Mouse (Mus musculus): ENCODE data around the gene Smtnl1. TPM values are rescaled to one million over a fixed set of nuclear protein-coding genes. Genes with fewer than 3 reads are reported as not detected.

The Smtnl1 gene
- polyA plus RNA-seq, 1 experiment from 2014 or later = 0.29 TPM

DNA sequence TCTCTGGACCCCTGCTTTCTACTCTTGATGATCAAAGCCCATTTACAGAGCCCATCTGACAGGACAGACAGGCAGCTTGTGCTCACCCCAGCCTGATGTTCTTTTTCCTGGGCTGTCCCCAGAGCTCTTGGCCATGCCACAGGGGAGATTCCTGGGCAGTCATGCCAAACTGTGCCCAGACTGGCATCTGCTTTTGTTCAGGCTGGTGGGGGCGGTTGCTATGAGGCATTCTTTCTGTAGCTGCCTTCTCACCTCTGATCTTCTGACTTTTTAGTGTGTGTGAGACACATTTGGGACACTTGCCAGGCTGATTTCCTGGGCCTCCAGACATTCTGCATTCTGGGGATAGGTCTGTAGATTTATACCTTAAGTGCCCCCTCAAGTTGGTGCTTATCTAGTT is 36.1 kb upstream of the Smtnl1 start:
- WGBS = 86% methylated on average over 1 of the region's 1 CpGs
- H3K4me1 ChIP-seq (ENCODE audit: control insufficient read depth, insufficient read depth, low read length) = no peaks in the 10 kb centered on the region

GRCm38 (mm10) chr2:84855732-84856131 is 33.3 kb upstream of the Smtnl1 start:
- no peak for ATAC-seq (ENCODE audit: insufficient read depth, low FRiP score, low TSS enrichment)
- no peak overlapping the region for H3K9ac ChIP-seq (ENCODE audit: low read length)
- H3K36me3 ChIP-seq (ENCODE audit: control insufficient read depth, insufficient read depth, low read length) = no peaks in the 10 kb centered on the region; the same call in none of the 2 replicates
- H3K27me3 ChIP-seq (ENCODE audit: control insufficient read depth, insufficient read depth, low read length) = no peaks in the 10 kb centered on the region
- 56% methylated on average over 2 of the region's 2 CpGs for WGBS
- H3K4me2 ChIP-seq (ENCODE audit: low read depth) = no peak overlapping the region
- H3K9me3 ChIP-seq (ENCODE audit: control insufficient read depth, low read length) = no peaks in the 10 kb centered on the region
- no peak overlapping the region for H3K27ac ChIP-seq (ENCODE audit: low read depth, low read length)
- H3K4me3 ChIP-seq (ENCODE audit: low read depth, low read length) = no peak overlapping the region
- peak; percentile 41 for DNase-seq (ENCODE audit: low spot score)
- H3K4me1 ChIP-seq (ENCODE audit: control insufficient read depth, insufficient read depth, low read length) = peaks cover 9% of the 10 kb centered on the region; the same call in 1 of the 2 replicates

More for the DNA sequence above, 36.1 kb upstream of the Smtnl1 start:
- Histone ChIP-seq H3K27me3 (ENCODE audit: control insufficient read depth, insufficient read depth, low read length) (no peaks in the 10 kb centered on the region), H3K27ac (ENCODE audit: low read depth, low read length) (no peak overlapping the region), H3K36me3 (ENCODE audit: control insufficient read depth, insufficient read depth, low read length) (no peaks in the 10 kb centered on the region; the same call in none of the 2 replicates), H3K9me3 (ENCODE audit: control insufficient read depth, low read length) (no peaks in the 10 kb centered on the region), H3K4me3 (ENCODE audit: low read depth, low read length) (no peak overlapping the region), H3K9ac (ENCODE audit: low read length) (no peak overlapping the region), H3K4me2 (ENCODE audit: low read depth) (no peak overlapping the region)
- DNase-seq (ENCODE audit: low spot score) = no peak
- ATAC-seq (ENCODE audit: insufficient read depth, low FRiP score, low TSS enrichment) = no peak

DNA sequence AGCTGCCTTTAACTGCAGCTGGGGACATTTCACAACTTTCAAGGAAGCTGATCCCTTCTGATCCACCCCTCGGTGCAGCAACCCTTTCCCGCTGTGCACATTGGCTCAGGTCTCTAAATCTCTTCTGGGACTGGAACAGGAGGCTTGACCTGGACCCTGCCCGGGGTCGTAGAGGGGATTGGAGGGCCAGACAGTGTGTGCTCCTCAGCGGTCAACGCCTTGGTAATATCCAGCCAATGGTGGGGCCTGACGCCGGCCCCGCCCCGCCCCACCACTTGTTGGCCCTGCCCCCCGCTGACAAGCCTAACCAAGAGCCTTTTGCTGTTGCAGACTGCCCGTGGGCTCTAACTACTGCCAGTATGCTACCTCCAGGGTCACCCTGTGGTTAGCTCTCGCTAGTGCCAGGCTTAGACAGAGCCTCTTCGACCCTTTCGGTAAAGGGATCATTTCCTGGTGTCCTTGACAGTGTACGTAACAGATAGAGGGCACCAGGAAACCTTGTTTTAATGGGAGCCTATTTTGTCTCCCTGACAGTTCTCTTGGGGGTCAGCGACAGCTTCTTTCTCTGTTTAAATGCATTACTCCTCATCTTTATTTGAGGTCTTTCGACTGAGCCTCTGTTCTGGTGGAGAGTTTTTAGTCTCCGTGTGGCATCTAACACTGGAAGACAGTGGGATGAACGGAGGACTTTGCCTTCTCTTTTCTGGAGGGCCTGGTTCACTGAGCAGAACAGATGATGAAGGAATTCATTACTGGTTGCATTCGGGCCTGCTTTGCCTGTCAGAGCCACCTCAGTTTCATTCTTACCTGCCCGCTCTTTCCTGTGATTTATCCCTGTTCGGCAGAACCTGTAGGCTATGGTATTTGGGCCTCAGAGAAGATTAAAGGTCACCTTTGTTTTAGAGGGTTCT is 28.9 kb upstream of the Smtnl1 start:
- ATAC-seq (ENCODE audit: insufficient read depth, low FRiP score, low TSS enrichment) (peak; percentile 71), DNase-seq (ENCODE audit: low spot score) (peak; percentile 52)
- H3K27me3 ChIP-seq (ENCODE audit: control insufficient read depth, insufficient read depth, low read length) = no peaks in the 10 kb centered on the region
- 33% methylated on average over 23 of the region's 23 CpGs for whole genome bisulfite sequencing
- no peak overlapping the region for H3K27ac ChIP-seq (ENCODE audit: low read depth, low read length)
- H3K9me3 ChIP-seq (ENCODE audit: control insufficient read depth, low read length) = no peaks in the 10 kb centered on the region
- H3K36me3 ChIP-seq (ENCODE audit: control insufficient read depth, insufficient read depth, low read length) = no peaks in the 10 kb centered on the region; the same call in none of the 2 replicates
- H3K9ac ChIP-seq (ENCODE audit: low read length) = no peak overlapping the region
- no peak overlapping the region for H3K4me3 ChIP-seq (ENCODE audit: low read depth, low read length)
- peaks cover 11% of the 10 kb centered on the region; the same call in 1 of the 2 replicates for H3K4me1 ChIP-seq (ENCODE audit: control insufficient read depth, insufficient read depth, low read length)
- peak overlapping the region; percentile 12; the same call in 1 of the 2 replicates for H3K4me2 ChIP-seq (ENCODE audit: low read depth)

- WGBS = 55% methylated on average over 7 of the region's 7 CpGs
- H3K9ac ChIP-seq (ENCODE audit: low read length) = no peak overlapping the region
- H3K36me3 ChIP-seq (ENCODE audit: control insufficient read depth, insufficient read depth, low read length) = no peaks in the 10 kb centered on the region; the same call in none of the 2 replicates
- peaks cover 11% of the 10 kb centered on the region; the same call in 1 of the 2 replicates for H3K4me1 ChIP-seq (ENCODE audit: control insufficient read depth, insufficient read depth, low read length)
- ATAC-seq (ENCODE audit: insufficient read depth, low FRiP score, low TSS enrichment) = peak; percentile 70
- H3K27me3 ChIP-seq (ENCODE audit: control insufficient read depth, insufficient read depth, low read length) = no peaks in the 10 kb centered on the region
- H3K4me2 ChIP-seq (ENCODE audit: low read depth) = peak overlapping the region; percentile 12; the same call in 1 of the 2 replicates
- H3K27ac ChIP-seq (ENCODE audit: low read depth, low read length) = no peak overlapping the region
- H3K4me3 ChIP-seq (ENCODE audit: low read depth, low read length) = no peak overlapping the region
- H3K9me3 ChIP-seq (ENCODE audit: control insufficient read depth, low read length) = no peaks in the 10 kb centered on the region
- DNase-seq (ENCODE audit: low spot score) = no peak
These were observed 28.1 kb upstream of the Smtnl1 start for GRCm38 (mm10) chr2:84850407-84851129.

GRCm38 (mm10) chr2:84845226-84845625 is 22.8 kb upstream of the Smtnl1 start:
- no peaks in the 10 kb centered on the region; the same call in 1 of the 2 replicates for H3K4me1 ChIP-seq (ENCODE audit: control insufficient read depth, insufficient read depth, low read length)
- DNase-seq (ENCODE audit: low spot score) = no peak
- H3K27ac ChIP-seq (ENCODE audit: low read depth, low read length) = no peak overlapping the region
- H3K9me3 ChIP-seq (ENCODE audit: control insufficient read depth, low read length) = no peaks in the 10 kb centered on the region
- no peak overlapping the region for H3K4me3 ChIP-seq (ENCODE audit: low read depth, low read length)
- H3K27me3 ChIP-seq (ENCODE audit: control insufficient read depth, insufficient read depth, low read length) = no peaks in the 10 kb centered on the region
- H3K4me2 ChIP-seq (ENCODE audit: low read depth) = no peak overlapping the region
- 82% methylated on average over 1 of the region's 1 CpGs for WGBS
- no peak for ATAC-seq (ENCODE audit: insufficient read depth, low FRiP score, low TSS enrichment)
- H3K9ac ChIP-seq (ENCODE audit: low read length) = no peak overlapping the region
- H3K36me3 ChIP-seq (ENCODE audit: control insufficient read depth, insufficient read depth, low read length) = no peaks in the 10 kb centered on the region

DNA sequence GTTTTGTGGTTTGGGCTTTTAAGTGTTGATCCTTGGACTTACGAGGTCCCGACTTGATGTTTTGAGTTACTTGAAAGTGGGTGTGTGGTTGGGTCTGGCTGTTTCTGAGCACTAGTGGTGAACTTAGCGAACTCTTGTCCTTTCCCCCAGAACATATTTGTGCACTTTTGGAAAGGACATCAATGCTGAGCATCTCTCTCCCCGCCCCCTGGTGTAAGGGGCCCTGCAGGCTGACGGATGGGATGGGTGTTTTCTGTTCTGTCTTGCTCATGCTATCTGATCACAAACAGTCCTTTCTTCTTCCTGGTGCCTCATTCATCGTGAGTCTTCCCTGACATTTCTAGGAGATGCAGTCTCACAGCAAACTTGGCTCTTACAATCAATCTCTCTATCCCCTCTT is 21.2 kb upstream of the Smtnl1 start:
- H3K4me2 ChIP-seq (ENCODE audit: low read depth) = no peak overlapping the region
- peaks cover 6% of the 10 kb centered on the region for H3K27me3 ChIP-seq (ENCODE audit: control insufficient read depth, insufficient read depth, low read length)
- peaks cover 3% of the 10 kb centered on the region; the same call in 1 of the 2 replicates for H3K4me1 ChIP-seq (ENCODE audit: control insufficient read depth, insufficient read depth, low read length)
- WGBS = 92% methylated on average over 6 of the region's 6 CpGs
- H3K4me3 ChIP-seq (ENCODE audit: low read depth, low read length) = no peak overlapping the region
- DNase-seq (ENCODE audit: low spot score) (no peak), ATAC-seq (ENCODE audit: insufficient read depth, low FRiP score, low TSS enrichment) (no peak)
- H3K9me3 ChIP-seq (ENCODE audit: control insufficient read depth, low read length) = no peaks in the 10 kb centered on the region
- H3K9ac ChIP-seq (ENCODE audit: low read length) = no peak overlapping the region
- no peak overlapping the region for H3K27ac ChIP-seq (ENCODE audit: low read depth, low read length)
- H3K36me3 ChIP-seq (ENCODE audit: control insufficient read depth, insufficient read depth, low read length) = no peaks in the 10 kb centered on the region

DNA sequence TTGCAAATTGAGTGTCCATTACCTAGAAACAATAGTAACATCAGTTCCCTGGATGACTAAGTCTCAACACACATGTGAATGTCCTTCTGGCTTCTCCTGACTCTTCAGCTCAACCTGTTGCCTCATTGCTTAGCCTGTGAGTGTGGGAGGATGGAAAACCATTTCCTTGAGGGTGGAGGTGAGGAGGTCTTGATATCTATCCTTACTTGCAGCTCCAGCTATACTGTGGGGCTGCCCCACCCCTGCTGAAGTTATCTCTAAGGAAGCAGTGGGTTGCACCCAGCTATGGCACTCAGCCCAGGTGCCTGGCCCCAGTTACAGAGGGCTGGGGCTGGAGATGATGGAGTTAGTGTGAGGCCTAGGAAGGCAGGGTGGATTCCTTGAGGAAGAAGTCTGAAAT is 19.5 kb upstream of the Smtnl1 start:
- Histone ChIP-seq H3K9ac (ENCODE audit: low read length) (no peak overlapping the region), H3K4me2 (ENCODE audit: low read depth) (peak overlapping the region; percentile 95), H3K27me3 (ENCODE audit: control insufficient read depth, insufficient read depth, low read length) (peaks cover 10% of the 10 kb centered on the region), H3K9me3 (ENCODE audit: control insufficient read depth, low read length) (no peaks in the 10 kb centered on the region), H3K27ac (ENCODE audit: low read depth, low read length) (no peak overlapping the region), H3K4me1 (ENCODE audit: control insufficient read depth, insufficient read depth, low read length) (peaks cover 3% of the 10 kb centered on the region; the same call in 1 of the 2 replicates), H3K36me3 (ENCODE audit: control insufficient read depth, insufficient read depth, low read length) (no peaks in the 10 kb centered on the region), H3K4me3 (ENCODE audit: low read depth, low read length) (no peak overlapping the region)
- DNase-seq (ENCODE audit: low spot score) (no peak), ATAC-seq (ENCODE audit: insufficient read depth, low FRiP score, low TSS enrichment) (no peak)

GRCm38 (mm10) chr2:84840748-84841563 is 18.5 kb upstream of the Smtnl1 start:
- WGBS = 8% methylated on average over 17 of the region's 17 CpGs
- no peak; the same call in 1 of the 2 replicates for ATAC-seq (ENCODE audit: insufficient read depth, low FRiP score, low TSS enrichment)

More at GRCm38 (mm10) chr2:84840748-84841563, 18.5 kb upstream of the Smtnl1 start:
- Histone ChIP-seq H3K4me3 (ENCODE audit: low read depth, low read length) (peak overlapping the region; percentile 57), H3K27ac (ENCODE audit: low read depth, low read length) (peak overlapping the region; percentile 68; the same call in 1 of the 2 replicates), H3K27me3 (ENCODE audit: control insufficient read depth, insufficient read depth, low read length) (peaks cover 10% of the 10 kb centered on the region), H3K9me3 (ENCODE audit: control insufficient read depth, low read length) (no peaks in the 10 kb centered on the region), H3K36me3 (ENCODE audit: control insufficient read depth, insufficient read depth, low read length) (no peaks in the 10 kb centered on the region), H3K4me2 (ENCODE audit: low read depth) (peak overlapping the region; percentile 95), H3K9ac (ENCODE audit: low read length) (peak overlapping the region; percentile 69), H3K4me1 (ENCODE audit: control insufficient read depth, insufficient read depth, low read length) (peaks cover 3% of the 10 kb centered on the region; the same call in 1 of the 2 replicates)
- no peak for DNase-seq (ENCODE audit: low spot score)

All from neural tube, embryonic 11.5 days (tissue).